Mouse (Mus musculus) liver, postnatal 0 days (tissue): Measurements from ENCODE around the gene Mak.

Experiments
- CTCF ChIP-seq: sonication (generic); IDR thresholded peaks from 2 replicates; pipeline ENCODE4 v1.5.1; 2016; ENCODE audit warnings: antibody characterized with exemption, low read depth
- EP300 ChIP-seq: IDR thresholded peaks from 2 replicates; pipeline ENCODE4 v1.6.1; 2016; ENCODE audit warnings: antibody characterized with exemption, low read depth, mild to moderate bottlenecking

DNA sequence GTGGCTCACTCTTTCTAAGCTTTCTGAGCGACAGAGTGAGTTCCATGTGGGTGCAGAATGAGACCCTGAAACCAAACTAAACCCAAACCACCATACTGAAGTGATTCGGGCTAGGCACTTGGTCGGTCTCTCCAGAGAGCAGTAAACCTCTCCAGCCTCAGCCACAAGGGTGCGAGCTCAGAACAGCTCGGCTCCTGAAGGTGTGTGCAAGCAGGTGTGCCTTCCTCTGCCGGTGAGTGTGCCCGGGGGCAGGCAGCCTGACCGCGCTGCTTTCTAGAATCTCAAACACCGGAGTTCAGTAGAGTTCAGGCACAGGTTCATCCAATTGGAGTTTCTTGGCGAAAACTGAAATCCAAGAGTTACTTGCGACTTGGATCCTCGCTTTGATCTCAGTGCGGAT lies 34.4 kb upstream of the Mak start, which contains the start of gene Sycp2l:
- TF ChIP-seq CTCF (no peak), EP300 (no peak)
